23 mouse cellular contexts compared by ENCODE assay signal in the genomic region with DNA sequence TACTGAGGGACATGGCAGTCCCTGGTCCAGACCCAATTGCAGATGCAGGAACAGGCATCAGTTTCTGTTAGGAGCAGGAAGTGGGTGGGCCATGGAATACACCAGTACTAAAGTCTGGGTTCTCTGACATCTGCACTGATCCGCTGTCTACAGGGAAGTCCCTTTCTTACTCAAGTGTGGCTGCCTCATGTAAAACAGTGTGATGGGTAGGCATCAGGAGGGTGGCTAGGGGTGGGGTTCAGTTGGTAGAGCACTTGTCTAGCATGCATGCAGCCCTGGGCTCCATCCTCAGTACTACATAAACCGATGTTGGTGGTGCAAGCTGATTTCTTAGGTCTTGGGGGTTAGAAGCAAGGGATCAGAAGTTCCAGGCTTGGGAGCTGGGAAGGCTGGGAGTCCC. TPM values are rescaled to one million over a fixed set of nuclear protein-coding genes. Genes with fewer than 3 reads are reported as not detected.
"Had no signal": no experiment of that assay in that cellular context is flagged by ENCODE, and none has a peak within 500 bp of the region (broad histone marks: within the 10 kb centered on the region; RNA-seq: fewer than 3 reads in every experiment).

No protein-coding gene starts in this region.

- H3K9me3 ChIP-seq: intestine, embryonic 15.5 days; kidney, embryonic 15.5 days; liver, embryonic 13.5 days; midbrain, embryonic 12.5 days; neural tube, embryonic 13.5 days; stomach, embryonic 15.5 days had no signal

- ATAC-seq: intestine, embryonic 15.5 days; midbrain, embryonic 16.5 days had no signal

- H3K4me2 ChIP-seq: intestine, embryonic 15.5 days; kidney, embryonic 15.5 days; liver, embryonic 13.5 days; midbrain, embryonic 12.5 days; neural tube, embryonic 13.5 days; stomach, embryonic 15.5 days had no signal

- H3K27me3 ChIP-seq: intestine, embryonic 15.5 days; stomach, embryonic 15.5 days had no signal

- H3K36me3 ChIP-seq: intestine, embryonic 15.5 days; kidney, embryonic 15.5 days; liver, embryonic 13.5 days; midbrain, embryonic 12.5 days; neural tube, embryonic 13.5 days; stomach, embryonic 15.5 days had no signal

- H3K9ac ChIP-seq: intestine, embryonic 15.5 days; kidney, embryonic 15.5 days; liver, embryonic 13.5 days; midbrain, embryonic 12.5 days; neural tube, embryonic 13.5 days; stomach, embryonic 15.5 days had no signal

- DNase-seq: kidney, adult 11 months; kidney, adult 8-10 months; kidney, postnatal 10 days; kidney, postnatal 36 days; layer of hippocampus, postnatal 36 days; liver, embryonic 13.5 days; lung, adult 2 months; thymus, adult 2 months; thymus, postnatal 14 days; thymus, postnatal 4 days had no signal

- H3K27ac ChIP-seq: intestine, embryonic 15.5 days; kidney, embryonic 15.5 days; left cerebral cortex, adult 2 months; liver, embryonic 13.5 days; macrophage; midbrain, embryonic 12.5 days; neural tube, embryonic 13.5 days; stomach, embryonic 15.5 days had no signal

- H3K4me1 ChIP-seq: intestine, embryonic 15.5 days; kidney, embryonic 15.5 days; liver, embryonic 13.5 days; midbrain, embryonic 12.5 days; stomach, embryonic 15.5 days had no signal

- H3K4me3 ChIP-seq: intestine, embryonic 15.5 days; kidney, embryonic 15.5 days; left cerebral cortex, adult 2 months; liver, embryonic 13.5 days; midbrain, embryonic 12.5 days; myocyte; neural tube, embryonic 13.5 days; stomach, embryonic 15.5 days had no signal

RNA-seq across cellular contexts. Expression of gene Gm17455, which starts 14.2 kb away (rescaled TPM):
- total RNA-seq: layer of hippocampus, postnatal 36 days; left cerebral cortex, adult 2 months; left cerebral cortex, postnatal 36 days; liver, adult 2 months; monocyte, adult 5-6 weeks had no signal
- polyA plus RNA-seq: liver, adult 2 months; liver, embryonic 13.5 days; liver, embryonic 16.5 days; macrophage had no signal
